Mouse (Mus musculus) cerebral cortex, adult 2 months (tissue): ENCODE measurements around the gene Npas3.

Experiments
- WGBS: fragments of 180-500 bp; shearing (Covaris S2); methylation state at CpG from one replicate; pipeline ENCODE4 v1.1.7; 2018; 5-methylcytosine and 5-hydroxymethylcytosine counted together

Gene Npas3

DNA sequence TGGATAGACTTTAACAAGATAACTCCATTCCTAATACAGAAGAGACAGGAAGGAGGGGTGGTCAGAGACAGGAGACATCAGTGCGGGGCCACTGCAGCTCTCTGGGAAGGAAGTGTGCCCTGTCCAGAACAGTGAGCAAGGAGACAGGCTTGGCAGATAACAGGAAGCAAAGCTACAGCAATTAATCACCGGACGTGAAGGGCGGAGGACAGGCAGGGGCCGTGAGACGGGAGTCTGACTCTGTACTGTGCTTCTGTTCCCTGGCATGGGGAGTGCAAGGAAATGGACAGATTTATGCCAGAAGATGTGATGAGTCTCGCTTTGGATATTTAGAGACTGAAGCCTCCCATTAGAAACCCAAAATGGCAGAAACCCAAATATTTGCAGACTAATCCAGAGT lies 47.3 kb downstream of the Npas3 start:
- 65% methylated on average over 7 of the region's 7 CpGs for WGBS

DNA sequence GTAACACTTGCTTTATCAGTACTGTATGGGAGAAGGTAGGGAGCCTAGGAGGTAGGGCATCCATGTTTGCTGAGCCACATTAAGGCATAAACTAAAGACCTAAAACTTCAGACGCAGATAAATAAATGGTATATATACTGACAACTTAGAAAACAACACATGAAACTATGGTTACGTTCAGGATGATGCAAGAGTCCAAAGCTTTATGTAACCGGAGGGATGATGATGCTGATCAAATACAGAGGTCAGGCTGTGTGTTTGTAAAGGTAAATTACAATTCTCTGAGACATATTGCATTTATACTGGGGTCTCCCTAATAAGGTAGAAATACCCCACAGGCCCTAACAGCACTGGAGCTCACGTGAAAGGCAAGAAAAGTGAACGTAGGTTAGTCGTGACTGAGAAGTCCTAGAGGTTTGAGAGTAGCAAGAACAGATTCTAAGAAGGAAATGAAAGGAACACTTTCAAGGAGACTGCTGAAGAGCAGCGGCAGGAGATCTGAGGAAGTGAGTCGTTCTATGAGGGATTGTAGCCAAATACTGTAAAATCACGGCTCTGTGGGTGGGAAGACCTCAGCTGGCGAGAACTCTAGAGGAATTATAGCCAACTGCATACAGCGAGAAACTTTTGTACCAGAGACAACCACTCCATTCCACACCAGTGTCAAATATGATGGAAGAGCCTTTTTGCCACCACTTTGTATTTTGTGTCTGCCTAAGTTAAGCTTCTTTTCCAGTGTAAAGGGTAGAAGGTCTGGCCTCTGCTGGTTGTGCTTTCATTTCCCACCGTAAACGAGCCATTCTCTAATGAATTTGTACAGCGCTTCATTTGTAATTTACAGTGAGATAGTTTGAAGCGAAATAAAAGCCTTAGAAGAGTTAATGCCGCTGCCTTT lies 49.7 kb downstream of the Npas3 start:
- 35% methylated on average over 16 of the region's 16 CpGs for WGBS

DNA sequence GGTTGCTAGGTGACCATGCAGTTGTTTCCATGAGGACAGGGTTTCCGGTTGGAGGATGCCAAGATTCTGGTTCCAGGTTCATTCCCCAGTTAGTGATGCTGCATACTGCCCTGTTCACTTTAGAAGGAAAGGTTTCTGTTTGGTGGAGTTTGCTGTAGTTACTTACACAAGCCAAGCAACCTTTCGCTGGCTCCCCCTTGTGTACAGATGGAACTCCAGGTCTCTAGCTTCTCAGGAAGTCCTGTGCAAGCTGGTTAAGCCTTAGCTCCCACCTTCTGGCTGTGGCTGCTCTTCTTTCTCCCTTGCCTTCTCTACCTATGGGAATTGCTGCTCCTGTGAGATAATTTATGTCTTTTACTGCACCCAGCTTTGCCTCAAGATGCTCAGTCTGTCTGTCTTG lies 52.5 kb downstream of the Npas3 start:
- 67% methylated on average over 2 of the region's 2 CpGs for WGBS

DNA sequence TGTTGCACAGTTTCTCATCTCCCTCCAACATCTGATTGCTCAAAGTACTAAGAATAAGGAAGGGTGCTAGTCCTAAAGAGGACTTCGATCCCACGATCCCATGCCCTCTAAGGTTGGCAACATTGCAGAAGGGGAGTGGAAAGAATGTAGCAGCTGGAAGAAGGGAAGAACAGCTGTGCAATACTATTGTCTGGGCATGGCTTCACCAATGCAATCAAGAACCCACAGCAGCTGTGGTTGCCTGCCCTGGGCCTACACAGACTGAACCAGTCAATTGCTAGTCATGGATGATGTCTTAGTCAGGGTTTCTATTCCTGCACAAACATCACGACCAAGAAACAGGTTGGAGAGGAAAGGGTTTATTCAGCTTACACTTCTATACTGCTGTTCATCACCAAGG lies 53.7 kb downstream of the Npas3 start:
- WGBS, result 78% methylated on average over 3 of the region's 3 CpGs

DNA sequence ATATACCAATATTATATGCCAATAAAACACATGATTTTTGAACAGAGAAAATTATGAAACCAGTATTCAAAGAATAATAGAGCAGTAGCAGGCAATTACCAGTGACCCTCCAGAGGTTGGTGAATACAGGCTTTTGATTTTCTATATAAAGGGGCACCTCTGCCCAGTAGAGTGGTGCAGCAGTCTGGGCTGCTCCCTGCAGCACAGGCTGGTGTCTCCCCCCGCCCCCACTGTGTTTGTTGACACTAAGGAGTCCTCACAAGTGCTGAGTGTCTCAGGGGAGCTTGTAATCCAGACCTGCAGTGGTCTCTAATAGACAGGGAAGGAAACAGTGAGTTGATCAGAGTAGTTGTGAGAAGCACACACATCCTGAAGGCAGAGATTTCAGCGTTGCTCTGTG lies 68.2 kb downstream of the Npas3 start:
- WGBS, result 70% methylated on average over 2 of the region's 2 CpGs

DNA sequence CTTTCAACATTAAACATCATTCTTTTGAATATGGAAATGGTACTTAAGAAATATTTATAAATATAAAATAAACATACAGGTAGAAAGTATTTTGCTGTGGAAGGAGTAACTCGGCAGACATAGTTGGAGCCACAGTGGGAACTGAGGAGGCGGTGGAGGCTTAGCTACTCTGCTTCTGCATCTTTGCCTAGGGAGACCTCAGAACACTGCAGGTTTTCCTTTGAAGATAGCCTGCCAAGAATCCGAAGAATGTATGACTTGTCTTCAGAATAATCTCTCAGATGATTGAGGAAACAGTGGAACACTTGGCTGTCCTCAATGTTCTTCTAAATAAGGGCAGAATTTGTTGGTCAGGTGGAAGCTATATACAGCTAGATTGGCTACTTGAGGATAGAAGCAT lies 69.3 kb downstream of the Npas3 start:
- 61% methylated on average over 3 of the region's 3 CpGs for WGBS

DNA sequence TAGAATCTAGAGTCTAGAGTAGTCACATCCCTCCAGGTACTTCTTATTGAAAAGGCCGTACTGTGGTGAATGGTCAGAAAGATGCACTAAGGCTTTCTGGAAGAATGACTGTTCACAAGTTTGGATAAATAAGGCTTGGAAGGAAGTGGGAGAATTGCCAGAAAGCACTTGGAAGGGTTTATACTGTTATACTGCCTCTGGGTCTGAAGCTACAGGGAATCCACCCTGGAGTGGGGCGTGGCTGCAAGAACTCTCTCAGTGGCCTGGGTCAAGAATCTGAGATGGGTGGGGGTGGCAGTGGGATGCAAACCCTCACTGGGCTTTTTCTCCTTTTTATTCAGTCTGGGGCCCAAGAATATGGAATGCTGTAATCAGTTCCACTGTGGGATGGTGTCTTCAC lies 72.0 kb downstream of the Npas3 start:
- WGBS, result 80% methylated on average over 2 of the region's 2 CpGs

DNA sequence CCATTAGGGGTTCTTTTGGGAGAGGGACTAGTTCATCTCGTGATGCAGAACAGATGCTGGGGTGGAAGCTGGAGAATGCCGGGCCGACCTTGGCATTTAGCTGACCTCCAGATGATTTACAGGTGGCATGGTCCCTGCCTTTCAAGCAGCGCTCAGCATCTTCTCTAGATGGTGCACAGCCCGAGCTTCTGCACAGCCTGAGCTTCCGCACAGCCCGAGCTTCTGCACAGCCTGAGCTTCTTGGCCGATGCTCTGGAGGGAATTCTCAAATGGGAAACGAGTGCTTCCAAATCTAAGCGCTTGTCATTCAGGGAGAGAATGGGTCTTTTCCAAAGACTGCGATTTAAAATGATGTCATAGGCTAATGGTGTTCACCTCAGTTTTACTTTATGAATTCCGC lies 72.5 kb downstream of the Npas3 start:
- WGBS, result 58% methylated on average over 12 of the region's 12 CpGs

DNA sequence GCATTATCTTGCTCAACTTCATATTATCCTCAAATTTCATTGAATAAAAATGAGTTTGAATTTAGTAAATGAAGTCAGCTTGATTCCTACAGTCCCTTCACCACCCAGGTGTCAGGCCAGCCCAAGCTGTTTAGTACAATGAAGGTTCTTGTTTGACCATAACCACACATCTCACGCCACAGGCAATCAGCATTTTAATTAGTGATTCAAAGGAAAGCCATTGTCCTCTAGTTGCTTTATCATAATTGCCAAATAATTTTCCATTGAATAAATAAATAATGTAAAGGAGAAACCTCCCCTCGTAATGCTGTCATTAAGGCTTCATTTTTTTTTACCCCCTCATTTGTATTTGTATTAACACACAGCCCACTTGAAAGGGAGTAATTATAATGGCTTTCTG lies 73.5 kb downstream of the Npas3 start:
- WGBS, result 66% methylated on average over 2 of the region's 2 CpGs

DNA sequence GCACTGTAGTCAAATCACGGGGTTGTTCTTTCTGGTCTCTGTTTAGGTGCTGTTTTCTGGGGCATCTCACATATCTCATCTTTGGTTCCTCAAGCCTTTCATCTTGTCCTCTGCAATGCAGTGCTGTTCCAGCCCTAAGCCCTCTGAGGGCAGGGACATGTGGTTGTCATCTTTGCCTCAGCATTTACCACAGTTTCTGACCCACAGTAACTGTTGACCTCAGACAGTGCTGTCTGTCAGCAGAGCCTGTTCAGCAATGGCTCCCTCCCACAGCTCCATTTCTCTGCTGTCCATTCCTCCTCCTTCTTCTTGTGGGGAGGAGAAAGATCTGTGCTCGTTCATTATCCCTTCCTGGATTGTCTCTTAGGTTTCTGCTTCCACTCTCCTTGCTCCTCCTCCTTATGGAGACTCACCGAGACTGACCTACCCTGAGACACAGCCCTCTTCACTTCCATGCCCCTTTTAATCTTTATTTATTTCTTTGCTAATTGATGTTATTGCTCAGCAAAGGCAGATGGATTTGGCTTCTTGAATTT lies 79.2 kb downstream of the Npas3 start:
- WGBS, result 58% methylated on average over 3 of the region's 3 CpGs

DNA sequence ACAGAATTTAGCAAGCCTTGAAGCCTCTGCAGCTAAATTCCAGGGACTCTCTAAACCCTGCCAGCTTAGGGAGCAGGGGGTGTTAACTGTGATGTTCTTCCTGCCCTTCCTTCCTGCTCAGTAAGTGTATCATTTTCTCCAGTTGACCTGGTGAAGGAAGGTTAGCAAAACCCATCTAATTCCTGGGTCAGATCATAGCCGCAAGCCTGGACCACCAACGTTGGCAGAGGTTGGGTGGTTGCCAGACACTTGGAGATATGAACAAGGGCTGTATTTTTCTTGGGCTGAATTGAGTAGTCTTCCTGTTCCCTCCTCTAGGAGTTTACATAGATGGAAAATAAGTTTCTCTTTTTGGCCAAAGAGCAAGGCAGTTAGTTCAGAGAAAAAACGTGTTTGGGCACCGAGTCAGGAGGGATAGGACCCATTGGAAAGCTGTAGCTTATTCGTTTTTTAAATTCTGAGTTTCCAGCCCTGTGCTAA lies 79.8 kb downstream of the Npas3 start:
- WGBS, result 27% methylated on average over 5 of the region's 5 CpGs

DNA sequence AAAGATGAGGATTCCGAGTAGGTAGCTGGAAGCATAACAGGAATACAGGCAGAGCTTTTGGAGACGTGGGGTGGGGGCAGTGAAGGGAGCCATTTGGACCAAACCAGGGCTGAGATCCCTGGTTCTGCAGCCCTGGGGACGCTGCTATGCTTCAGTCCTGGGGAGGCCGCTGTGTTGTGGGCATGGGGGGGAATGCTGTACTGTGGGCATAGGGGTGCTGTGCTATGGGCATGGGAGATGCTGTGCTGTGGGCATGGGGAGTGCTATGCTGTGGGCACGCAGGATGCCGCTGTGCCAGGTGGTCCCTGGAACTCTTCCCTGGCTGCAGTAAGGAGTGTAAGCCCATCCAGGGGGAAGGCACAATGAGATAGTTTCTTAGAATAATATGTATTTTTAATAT lies 81.7 kb downstream of the Npas3 start:
- 91% methylated on average over 6 of the region's 6 CpGs for WGBS

DNA sequence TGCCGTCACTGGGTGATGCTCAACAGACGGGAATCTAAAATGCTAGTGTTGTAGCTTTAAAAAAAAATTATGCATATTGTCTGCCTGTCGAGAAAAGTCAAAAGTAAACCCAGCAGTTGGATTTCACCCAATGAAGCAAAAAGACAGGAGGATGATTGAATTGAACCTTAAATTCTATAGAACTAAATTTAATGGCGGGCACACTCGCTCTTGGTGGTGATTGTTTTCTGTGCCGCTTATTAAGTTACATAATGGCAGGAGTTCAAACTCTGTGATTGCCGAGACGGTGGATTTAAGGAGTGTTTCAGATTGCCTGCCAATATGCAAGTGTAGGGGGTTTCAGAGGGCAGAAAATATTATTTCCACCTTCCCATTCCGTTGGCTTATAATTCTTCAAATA lies 82.9 kb downstream of the Npas3 start:
- 61% methylated on average over 9 of the region's 9 CpGs for WGBS

DNA sequence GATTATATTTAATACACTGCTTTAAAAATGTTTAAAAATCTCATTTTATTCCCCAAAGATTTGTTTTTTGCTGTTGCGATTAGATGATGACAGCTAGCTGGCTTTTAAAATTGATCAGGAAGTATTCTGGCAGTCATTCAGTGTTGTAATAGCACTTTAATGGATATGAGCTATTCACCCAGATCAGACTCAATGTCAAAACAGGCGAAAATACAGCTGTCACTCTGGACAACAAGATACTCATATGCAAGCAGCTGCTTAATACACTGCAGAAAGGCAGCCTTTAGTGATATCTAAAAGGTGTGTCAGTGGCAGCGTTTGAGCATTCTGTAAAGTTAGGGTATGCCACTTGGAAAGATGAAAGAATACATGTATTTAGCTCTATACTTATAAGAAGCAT lies 83.3 kb downstream of the Npas3 start:
- WGBS, result 82% methylated on average over 3 of the region's 3 CpGs

DNA sequence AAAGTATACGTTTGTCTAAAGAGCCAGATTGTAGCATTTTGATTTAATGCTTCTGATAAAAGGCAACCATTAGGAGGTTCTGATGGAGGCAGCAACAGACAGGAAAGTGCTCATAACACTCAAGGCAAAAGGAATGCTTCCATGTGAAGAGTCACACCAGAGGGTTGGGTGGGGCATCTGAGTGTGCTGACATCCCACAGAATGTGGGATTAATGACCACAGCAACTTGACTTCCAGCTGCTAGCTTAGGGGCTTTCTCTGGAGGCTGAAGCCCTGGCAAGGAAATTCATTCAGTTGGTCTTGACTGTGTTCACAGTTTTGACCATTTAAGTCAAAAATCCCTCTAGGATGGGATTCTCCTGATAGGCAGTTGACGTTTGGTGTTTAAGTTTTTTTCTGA lies 84.8 kb downstream of the Npas3 start:
- WGBS, result 94% methylated on average over 2 of the region's 2 CpGs

DNA sequence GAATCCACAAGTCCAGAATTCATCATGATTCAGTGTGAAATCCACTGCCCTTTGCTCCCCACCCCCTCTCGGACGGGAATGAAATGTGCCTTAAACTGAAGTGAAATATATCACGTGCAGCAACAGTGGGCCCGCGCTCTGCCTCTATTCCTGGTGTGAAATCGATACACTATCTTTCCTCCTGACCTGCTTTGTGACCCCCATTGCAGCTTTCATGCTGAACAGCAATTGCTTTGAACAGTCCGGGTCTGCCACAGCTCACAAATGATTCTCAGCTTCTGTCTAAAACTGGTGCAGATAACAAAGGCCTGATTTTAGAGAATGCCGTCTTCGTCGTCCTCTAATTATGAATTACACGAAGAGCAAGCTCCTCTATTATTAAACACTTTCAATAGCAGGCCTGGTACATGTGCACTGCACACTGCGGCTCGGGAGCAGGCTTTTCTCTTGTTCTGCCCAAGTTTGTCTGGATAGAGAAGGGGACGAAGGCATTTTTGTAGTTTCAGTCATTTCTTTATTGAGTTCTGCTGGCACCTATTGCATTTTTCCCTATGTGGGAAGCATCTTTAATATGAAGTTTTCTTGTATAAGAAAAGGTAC lies 90.0 kb downstream of the Npas3 start:
- WGBS, result 60% methylated on average over 14 of the region's 14 CpGs

DNA sequence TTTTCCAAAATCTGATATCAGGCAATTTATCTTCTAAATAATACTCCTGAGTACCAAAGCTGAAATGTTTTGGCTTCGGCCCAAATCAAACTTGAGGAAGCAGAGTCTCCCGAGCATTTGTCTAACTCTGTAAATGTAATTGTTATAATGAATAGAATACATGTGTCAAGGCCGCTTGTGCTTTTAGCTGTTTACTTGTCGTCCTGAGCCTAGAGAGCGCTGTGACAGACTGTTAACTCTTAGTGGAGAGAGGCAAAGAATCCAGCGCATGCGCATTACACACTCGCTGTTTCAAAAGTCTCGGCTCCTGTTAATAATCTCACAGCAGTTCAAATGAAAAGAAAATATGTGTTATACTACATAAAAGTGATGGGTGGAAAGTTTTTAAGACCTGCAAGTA lies 94.3 kb downstream of the Npas3 start:
- 59% methylated on average over 9 of the region's 9 CpGs for WGBS

DNA sequence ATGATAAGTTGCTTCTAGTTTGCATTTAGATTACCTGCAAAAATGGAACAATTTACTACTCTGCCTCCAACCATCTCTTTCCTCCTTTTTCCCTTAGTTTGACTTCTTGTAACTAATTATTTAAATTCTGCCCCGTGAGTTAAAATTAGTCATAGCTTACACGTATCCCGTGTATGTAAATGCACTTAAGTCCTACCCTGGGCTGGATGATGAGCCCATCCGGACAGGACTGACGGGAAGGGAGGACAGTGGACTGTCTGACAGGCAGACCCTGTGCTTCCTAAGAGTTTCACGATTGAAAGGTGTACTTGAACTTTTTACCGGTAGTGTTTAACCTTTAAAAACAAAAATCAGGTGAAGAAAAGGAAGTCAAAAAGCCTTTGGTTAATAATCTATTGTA lies 103.4 kb downstream of the Npas3 start:
- WGBS, result 82% methylated on average over 7 of the region's 7 CpGs

DNA sequence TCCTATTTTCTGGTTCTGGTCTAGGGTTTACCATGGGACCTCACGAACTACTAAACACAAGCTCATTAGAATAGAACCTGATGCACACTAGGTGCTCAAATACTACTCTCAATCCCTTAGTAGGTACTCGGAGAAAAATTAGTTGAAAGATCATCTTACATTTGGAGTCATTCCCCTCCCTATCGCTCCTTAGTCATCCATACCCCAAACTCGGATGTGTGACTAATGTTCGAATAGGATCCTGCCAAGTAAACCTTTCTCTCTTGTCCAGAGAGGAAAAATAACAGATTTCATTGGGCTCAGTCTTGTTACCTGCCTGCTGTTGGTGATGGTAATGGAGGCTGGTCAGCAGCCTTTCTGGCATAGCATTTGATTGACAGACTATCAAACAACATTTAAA lies 117.3 kb downstream of the Npas3 start:
- 81% methylated on average over 5 of the region's 5 CpGs for WGBS

DNA sequence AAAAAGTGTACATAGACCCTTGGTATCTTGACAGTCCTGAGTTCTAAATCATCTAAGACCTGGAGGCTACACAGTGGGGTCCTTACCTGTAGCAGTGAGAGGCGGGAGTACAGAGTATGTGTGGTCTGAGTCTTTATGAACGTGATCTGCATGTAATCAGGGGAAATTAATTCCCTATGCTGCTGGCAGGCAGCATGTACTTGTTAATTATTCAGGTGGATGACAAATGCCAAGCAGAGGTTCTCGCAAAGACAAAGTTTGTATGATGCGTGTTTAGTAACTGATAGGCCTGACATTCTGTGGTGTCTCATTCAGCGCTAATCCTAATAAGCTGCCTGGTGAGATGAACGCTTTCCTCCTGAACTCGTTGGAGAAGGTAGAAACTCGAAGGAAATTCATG lies 136.4 kb downstream of the Npas3 start:
- WGBS, result 78% methylated on average over 8 of the region's 8 CpGs

DNA sequence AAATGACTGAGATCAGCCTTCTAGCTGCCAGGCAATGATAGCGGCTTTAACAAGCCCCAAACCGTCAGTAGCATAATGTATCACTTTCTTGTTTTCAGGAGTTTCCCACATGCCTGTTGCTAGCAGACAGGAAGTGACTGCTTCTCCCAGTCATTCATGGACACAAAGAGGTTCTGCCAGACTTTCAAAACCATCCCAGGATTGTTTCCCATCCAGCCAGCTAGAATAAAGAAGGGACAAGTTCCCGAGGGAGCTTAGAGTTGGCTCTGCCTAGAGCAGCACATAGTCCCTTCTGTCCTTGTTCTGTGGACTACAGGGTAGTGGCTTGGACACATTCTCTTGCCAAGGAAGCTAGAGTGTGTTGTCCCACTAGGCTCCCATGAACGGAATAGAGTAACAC lies 157.4 kb downstream of the Npas3 start:
- WGBS, result 49% methylated on average over 4 of the region's 4 CpGs

DNA sequence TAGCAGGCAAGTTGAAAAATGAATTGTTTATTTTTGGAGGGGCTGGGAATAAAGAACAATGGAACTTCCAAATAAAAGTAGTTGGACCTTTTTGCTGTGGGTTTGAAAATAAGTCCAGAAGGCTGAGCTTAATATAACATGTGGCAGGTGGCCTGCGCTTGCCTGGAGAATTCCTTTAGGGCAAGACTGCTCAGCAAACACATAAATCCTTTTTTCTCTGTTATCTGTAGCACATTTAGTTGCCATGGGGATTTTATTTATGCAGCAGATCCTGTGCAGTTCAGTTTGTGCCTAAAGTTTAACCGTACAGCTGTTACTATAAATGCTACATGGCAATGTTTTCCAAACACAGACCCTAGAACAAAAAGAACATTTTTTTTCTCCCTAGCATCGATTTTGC lies 159.3 kb downstream of the Npas3 start:
- WGBS, result 35% methylated on average over 3 of the region's 3 CpGs

DNA sequence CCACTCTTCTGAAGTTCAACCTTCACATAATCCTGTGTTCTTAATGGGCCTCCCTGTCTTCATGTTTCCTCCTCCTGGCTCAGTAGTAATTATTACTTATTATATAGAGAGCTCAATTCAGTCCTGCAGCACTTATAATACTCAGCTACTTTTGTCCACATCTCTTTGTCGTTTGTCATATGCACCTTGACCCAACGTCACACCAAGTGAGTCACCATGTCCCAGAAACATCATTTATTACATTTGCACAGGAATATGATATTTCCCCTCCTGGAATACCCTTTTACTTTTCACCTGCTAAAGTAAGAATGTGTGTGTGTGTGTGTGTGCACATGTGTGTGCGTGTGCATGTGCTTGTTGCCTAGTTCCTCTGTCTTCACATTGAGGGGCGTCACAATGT lies 161.2 kb downstream of the Npas3 start:
- WGBS, result 94% methylated on average over 4 of the region's 4 CpGs
